Mouse (Mus musculus) liver, adult (tissue): ENCODE data around the gene Timm8a2.

Experiments
- GATA4 ChIP-seq: IDR thresholded peaks from 2 replicates; pipeline ENCODE4 v1.6.1; 2014; ENCODE audit warnings: mild to moderate bottlenecking, low read length; ENCODE audit not compliant: insufficient replicate concordance

Gene Timm8a2

GRCm38 (mm10) chr14:122034451-122034850 lies at the start of gene Timm8a2:
Gene Timm8a2, plus strand, starts transcription at chr14:122034674.
- no peak for TF ChIP-seq GATA4

GRCm38 (mm10) chr14:121985477-121985876 lies 49.0 kb upstream of the Timm8a2 start:
- TF ChIP-seq GATA4: no peak

- TF ChIP-seq GATA4: no peak
These were observed 48.4 kb upstream of the Timm8a2 start for GRCm38 (mm10) chr14:121986028-121986427.

GRCm38 (mm10) chr14:121987287-121987686 lies 47.2 kb upstream of the Timm8a2 start:
- no peak for TF ChIP-seq GATA4

GRCm38 (mm10) chr14:121987691-121988090 lies 46.8 kb upstream of the Timm8a2 start:
- no peak for TF ChIP-seq GATA4

- TF ChIP-seq GATA4: no peak
These were observed 45.1 kb upstream of the Timm8a2 start for GRCm38 (mm10) chr14:121989331-121989730.

GRCm38 (mm10) chr14:121989869-121990268 lies 44.6 kb upstream of the Timm8a2 start:
- no peak for TF ChIP-seq GATA4

- no peak for TF ChIP-seq GATA4
These were observed 43.6 kb upstream of the Timm8a2 start for GRCm38 (mm10) chr14:121990897-121991296.

- TF ChIP-seq GATA4: no peak
These were observed 42.6 kb upstream of the Timm8a2 start for GRCm38 (mm10) chr14:121991921-121992320.

GRCm38 (mm10) chr14:121992395-121993280 lies 41.8 kb upstream of the Timm8a2 start:
- peak; percentile 41; the same call in 1 of the 2 replicates for TF ChIP-seq GATA4

GRCm38 (mm10) chr14:121993616-121994015 lies 40.9 kb upstream of the Timm8a2 start:
- TF ChIP-seq GATA4: no peak

- TF ChIP-seq GATA4: no peak
These were observed 40.2 kb upstream of the Timm8a2 start for GRCm38 (mm10) chr14:121994171-121994700.

GRCm38 (mm10) chr14:121994846-121995556 lies 39.5 kb upstream of the Timm8a2 start:
- TF ChIP-seq GATA4: no peak

GRCm38 (mm10) chr14:121995557-121995870 lies 39.0 kb upstream of the Timm8a2 start:
- TF ChIP-seq GATA4: no peak

- no peak for TF ChIP-seq GATA4
These were observed 37.7 kb upstream of the Timm8a2 start for GRCm38 (mm10) chr14:121996786-121997185.

- no peak for TF ChIP-seq GATA4
These were observed 35.0 kb upstream of the Timm8a2 start for GRCm38 (mm10) chr14:121999455-121999854.
